Mouse (Mus musculus): ENCODE results near the gene Snapc1.

The Snapc1 gene

GRCm38 (mm10) chr12:73989594-73989993 lies 25.3 kb downstream of the Snapc1 start:
- no peak for ATAC-seq (ENCODE audit: low TSS enrichment)

- ATAC-seq (ENCODE audit: low TSS enrichment) = no peak
Measured at GRCm38 (mm10) chr12:73996906-73997296, 32.6 kb downstream of the Snapc1 start.

- ATAC-seq (ENCODE audit: low TSS enrichment) = peak; percentile 62
Measured at GRCm38 (mm10) chr12:73997297-73998127, 33.2 kb downstream of the Snapc1 start, which contains the start of gene Syt16. Gene Syt16 (plus strand): TSS chr12:73997661.

- peak; percentile 7; the same call in 1 of the 2 replicates for ATAC-seq (ENCODE audit: low TSS enrichment)
Measured at GRCm38 (mm10) chr12:73998128-73998456, 33.8 kb downstream of the Snapc1 start.

- no peak for ATAC-seq (ENCODE audit: low TSS enrichment)
Measured at GRCm38 (mm10) chr12:74002449-74002848, 38.2 kb downstream of the Snapc1 start.

GRCm38 (mm10) chr12:74009448-74009911 lies 45.2 kb downstream of the Snapc1 start:
- peak; percentile 76 for ATAC-seq (ENCODE audit: low TSS enrichment)

GRCm38 (mm10) chr12:74013739-74014138 lies 49.5 kb downstream of the Snapc1 start:
- peak; percentile 58 for ATAC-seq (ENCODE audit: low TSS enrichment)

GRCm38 (mm10) chr12:74014739-74015270 lies 50.5 kb downstream of the Snapc1 start:
- no peak for ATAC-seq (ENCODE audit: low TSS enrichment)

- ATAC-seq (ENCODE audit: low TSS enrichment) = no peak
Measured at GRCm38 (mm10) chr12:74015491-74015890, 51.2 kb downstream of the Snapc1 start.

- no peak for ATAC-seq (ENCODE audit: low TSS enrichment)
Measured at GRCm38 (mm10) chr12:74023260-74023659, 59.0 kb downstream of the Snapc1 start.

GRCm38 (mm10) chr12:74024912-74025311 lies 60.6 kb downstream of the Snapc1 start:
- ATAC-seq (ENCODE audit: low TSS enrichment) = no peak
